Mouse (Mus musculus) CD4-positive helper T cell, adult 2 months (primary cell): Measurements from ENCODE around the gene Traip.

ENCODE experiments used
- DNase-seq: peaks from one replicate; pipeline ENCODE4 v3.0.0-alpha.2; 2012; ENCODE audit warnings: low read depth, missing footprints, low spot score

Gene Traip

DNA sequence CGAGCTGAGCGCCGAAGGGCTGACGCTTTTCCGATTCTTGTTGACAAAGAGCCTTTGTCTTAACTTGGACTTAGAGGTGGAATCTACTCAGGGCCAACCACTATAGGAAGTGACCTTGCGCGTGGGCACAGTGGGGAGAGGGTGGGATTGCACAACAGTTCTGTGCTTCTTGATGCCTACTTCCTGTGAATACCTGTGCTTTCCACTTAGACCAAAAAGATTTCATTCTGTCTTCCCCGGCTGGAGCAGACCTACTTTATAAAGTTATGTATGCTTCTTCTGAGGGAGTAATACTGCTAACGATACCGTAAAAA, at the start of gene Traip:
Traip (plus strand) TSS at position 215 of the 314 bp plus-strand sequence.
- DNase-seq = no peak

DNA sequence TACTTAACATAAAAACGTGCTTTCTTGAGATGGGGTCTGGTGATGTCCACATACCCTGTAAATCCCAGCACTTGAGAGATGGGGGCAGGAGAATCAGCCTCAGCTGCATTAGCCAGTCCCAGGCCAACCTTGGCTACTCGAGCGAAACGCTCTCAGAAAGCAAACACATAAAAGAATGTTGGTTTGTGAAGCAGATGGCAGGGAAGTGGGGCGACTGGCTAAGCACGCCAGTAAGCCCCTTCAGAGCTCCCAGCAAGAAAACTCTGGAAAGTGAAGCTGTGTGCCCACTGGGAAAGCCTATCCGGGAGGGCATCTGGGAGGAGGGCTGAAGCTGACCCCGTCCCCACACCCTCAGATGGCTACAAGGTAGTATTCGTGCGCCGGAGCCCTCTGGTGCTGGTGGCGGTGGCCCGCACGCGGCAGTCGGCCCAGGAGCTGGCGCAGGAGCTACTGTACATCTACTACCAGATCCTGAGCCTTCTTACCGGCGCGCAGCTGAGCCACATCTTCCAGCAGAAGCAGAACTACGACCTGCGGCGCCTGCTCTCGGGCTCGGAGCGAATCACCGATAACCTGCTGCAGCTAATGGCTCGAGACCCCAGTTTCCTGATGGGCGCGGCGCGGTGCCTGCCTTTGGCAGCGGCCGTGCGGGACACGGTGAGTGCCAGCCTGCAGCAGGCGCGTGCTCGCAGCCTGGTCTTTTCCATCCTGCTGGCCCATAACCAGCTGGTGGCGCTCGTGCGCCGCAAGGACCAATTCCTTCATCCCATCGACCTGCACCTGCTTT, 48.9 kb upstream of the Traip start:
- no peak for DNase-seq

DNA sequence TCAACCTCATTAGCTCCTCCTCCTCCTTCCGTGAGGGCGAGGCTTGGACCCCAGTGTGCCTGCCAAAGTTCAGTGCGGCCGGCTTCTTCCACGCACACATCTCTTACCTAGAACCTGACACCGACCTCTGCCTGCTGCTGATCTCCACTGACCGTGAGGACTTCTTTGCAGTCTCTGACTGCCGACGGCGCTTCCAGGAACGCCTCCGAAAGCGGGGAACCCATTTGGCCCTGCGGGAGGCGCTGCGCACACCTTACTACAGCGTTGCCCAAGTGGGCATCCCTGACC, 48.4 kb upstream of the Traip start:
- no peak for DNase-seq

DNA sequence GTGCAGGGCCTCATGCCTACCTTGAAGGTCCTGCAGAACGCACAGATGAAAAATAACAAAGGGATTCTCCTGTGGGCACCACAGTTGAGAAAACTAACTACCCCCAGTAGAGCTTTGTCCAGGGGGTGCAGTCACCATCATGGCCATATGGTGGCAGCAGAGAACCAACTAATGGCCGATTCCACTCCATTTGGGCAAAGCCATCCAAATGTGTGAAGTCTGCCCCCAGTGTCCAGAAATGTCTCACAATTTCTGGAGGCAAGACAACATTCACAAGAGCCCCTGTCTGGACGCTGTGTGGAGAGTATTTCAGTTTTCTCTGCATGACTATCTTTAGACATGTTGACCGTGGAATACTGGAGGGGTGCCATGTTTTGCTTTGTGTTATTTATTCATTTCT, 45.2 kb upstream of the Traip start:
- DNase-seq = peak; percentile 79

DNA sequence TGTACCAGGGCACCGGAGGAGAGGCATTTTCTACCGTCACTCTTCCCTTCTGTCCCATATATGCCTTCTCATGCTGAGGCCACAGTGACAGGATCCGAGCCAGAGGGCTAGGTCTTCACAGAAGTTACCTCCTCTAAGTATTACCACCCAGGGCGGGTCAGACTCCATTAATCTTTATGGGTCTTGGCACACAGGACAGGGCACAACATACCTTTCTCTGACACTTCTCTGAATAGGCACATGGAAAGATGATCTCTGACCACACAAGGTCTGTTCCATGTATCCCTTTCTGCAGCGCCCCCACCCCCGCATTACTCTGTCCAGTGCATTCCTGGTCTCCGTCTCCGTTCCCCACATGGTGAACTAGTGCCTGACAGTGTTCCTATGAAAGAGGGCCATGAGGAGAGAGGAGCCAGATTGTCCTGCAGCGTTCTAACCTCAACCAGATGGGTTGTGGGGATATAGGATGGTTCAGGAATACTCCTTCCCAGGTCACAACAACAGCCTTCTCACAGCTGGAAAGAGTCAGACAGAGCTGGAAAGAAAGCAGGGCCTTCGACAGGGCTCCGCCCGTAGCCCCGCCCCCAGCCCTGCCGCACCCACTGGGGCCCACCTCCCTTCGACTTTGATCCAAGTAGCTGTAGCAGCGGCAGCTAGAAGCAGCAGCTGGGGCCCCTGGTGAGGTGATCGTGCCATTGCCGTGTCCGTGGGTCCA, 43.5 kb upstream of the Traip start, which contains the start of gene Mst1r:
Mst1r (plus strand) TSS at position 622 of the 715 bp plus-strand sequence.
- DNase-seq = peak; percentile 34

DNA sequence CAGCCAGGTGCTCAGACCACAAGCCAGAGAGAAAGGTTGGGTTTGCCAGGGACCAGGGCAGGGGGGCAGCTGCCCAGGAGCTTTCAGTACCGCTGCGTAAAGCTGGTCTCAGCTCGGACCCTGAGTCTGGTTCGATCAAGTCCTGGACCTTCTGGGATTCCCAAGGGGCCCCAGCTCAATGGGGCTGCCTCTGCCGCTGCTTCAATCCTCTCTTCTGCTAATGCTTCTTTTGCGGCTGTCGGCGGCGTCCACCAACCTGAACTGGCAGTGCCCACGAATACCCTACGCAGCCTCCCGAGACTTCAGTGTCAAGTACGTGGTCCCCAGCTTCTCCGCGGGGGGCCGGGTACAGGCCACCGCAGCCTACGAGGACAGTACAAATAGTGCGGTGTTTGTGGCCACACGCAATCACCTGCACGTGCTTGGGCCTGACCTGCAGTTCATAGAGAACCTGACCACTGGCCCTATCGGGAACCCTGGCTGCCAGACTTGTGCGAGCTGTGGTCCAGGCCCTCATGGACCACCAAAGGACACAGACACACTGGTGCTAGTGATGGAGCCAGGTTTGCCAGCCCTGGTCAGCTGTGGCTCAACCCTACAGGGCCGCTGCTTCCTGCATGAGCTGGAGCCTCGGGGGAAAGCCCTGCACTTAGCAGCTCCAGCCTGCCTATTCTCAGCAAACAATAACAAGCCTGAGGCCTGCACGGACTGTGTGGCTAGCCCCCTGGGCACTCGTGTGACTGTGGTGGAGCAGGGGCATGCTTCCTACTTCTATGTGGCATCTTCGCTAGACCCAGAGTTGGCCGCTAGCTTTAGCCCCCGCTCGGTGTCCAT, 42.8 kb upstream of the Traip start:
- DNase-seq = no peak

DNA sequence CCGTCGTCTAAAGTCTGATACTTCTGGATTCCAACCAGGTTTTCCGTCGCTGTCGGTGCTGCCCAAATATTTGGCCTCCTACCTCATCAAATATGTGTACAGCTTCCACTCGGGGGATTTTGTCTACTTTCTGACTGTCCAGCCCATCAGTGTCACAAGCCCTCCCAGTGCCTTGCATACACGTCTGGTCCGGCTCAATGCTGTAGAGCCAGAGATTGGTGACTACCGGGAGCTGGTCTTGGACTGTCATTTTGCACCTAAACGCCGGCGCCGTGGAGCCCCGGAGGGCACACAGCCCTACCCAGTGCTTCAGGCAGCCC, 42.2 kb upstream of the Traip start:
- no peak for DNase-seq

DNA sequence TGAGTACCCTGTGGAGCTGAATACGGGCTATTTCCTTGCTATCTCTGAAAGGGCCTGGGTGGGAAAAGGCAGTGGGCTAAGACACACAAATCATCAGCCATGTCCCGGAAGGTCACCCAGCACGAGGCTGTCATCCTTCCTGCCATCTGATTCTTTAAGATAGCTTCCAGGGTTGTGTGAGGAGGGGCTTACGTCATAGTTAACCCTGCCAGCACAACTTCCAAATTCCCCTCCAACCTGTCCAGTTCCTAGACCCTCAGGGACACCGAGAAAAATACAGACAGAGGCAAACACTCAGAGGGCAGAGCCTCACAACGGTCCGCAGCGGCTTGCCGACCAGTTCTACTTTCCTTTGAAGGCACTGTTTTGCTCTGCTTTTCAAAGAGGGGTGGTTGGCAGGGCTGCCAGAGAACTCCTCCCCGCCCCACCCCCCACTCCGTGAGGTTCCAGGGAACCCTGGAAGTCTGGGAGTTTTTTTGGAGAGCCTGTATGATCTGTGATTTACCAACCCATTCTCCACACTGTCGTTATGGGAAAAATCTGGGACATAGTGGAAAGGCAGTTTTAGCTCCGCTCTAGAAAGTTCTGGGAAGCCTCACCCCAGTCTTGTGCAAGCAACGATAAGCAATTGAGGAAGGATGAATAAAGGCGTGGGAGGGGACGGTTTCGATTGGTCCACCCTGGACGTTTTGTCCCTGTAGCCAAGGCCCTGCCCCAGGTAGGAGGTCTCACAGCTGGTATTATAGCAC, 41.4 kb upstream of the Traip start:
- DNase-seq = no peak

DNA sequence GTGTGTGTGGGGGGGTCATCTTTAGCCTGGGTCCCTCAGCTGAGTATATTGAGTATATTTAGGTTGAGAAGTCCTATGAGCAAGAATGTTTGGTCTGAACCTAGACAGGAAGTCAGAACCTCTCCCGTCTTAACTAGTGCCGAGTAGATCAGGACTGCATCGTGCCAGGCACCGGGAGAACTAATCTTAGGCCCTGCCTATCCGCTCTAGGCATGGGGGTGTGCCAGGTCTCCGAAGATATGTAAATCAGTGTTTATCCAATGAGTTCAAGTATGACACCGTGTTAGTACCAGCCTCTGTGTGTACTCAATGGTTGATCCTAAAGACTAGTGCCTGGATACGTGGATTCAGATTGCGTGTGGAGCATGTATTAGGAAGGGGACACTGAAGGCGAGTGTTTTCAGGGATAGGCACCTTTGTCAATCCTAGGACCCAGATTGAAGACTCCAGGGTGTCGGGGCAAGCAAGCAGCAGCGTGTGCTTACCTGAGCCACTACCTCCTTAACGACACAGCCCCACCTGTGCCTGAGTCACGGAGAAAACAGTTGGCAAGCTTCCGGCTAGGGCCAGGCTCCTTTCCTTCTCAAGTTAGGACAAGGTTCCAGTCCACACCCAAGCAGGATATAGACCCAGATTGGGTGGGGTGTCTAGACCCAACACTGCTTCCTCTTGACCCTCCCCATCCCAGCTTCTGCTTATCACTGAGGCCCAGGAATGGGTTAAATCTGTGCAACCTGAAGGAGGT, 39.7 kb upstream of the Traip start:
- no peak for DNase-seq

DNA sequence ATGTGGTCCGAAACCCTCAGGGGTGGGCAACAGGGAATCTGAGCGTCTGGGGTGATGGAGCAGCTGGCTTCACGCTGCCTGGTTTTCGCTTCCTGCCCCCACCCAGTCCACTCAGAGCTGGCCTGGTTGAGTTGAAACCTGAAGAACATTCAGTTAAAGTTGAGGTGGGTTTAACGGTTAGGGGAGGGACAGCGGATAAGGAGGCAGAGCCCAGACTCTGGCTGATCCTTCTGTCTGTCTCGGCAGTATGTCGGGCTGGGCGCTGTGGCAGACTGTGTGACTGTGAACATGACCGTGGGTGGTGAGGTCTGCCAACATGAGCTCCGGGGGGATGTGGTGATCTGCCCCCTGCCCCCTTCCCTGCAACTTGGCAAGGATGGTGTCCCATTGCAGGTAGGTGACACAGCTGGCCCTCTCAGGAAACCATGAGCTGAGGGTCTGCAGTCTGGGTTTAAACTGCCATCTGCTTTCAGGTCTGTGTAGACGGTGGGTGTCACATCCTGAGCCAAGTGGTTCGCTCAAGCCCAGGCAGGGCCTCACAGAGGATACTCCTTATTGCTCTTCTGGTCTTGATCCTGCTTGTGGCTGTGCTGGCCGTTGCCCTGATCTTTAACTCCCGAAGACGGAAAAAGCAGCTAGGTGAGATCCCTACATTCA, 35.0 kb upstream of the Traip start:
- DNase-seq = no peak

DNA sequence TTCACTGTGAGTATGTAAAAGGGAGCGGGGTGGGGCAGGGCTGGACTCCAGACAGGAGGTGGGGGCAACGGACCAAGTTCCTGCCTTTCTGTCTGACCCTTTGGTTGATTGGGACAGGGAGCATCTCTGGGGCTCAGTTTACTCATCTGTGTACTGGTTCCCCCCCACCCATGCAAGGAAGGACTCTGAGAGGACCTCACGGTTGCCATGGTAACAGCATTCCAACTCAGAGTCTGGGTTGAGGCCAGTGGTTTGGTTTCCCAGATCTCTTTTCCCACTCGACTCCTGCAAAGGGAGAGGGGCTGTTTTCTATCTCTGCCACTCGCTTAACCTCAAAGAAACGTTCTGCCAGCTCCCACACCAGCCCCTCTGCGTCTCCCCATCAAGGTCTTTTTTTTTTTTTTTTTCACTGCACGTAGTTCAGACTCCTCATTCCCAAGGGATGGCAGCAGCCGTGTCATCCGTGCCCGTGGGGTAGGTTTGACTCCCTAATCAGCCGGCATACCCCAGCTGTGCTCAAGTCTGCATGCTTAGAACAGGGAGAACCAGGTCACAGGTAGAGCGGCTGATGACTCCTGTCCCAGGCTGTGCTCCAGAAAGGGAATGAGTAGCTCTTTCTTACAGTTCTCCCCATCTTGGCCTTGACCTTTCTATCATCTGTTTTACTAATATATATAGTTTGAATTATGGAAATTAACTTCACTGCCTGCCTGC, 31.9 kb upstream of the Traip start:
- no peak for DNase-seq

DNA sequence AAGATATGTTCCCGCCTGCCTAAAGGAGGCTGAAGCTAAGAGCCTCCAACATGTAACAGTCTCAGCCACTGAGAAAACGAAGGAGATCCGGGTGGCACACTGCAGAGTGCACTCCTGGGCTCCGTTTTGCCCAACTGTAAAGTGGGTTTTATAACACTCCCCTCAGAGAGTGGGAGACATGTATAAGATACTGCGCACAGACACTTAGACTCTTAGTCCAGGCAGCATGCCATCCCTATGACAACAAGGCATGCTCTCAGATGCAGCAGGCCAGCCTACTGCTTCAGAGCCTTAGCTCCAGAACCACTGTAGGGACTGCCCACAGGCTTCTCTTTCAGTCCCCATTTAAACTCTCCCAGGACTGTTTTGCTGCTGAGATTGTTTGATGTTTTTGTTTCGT, 31.1 kb upstream of the Traip start:
- DNase-seq = no peak

DNA sequence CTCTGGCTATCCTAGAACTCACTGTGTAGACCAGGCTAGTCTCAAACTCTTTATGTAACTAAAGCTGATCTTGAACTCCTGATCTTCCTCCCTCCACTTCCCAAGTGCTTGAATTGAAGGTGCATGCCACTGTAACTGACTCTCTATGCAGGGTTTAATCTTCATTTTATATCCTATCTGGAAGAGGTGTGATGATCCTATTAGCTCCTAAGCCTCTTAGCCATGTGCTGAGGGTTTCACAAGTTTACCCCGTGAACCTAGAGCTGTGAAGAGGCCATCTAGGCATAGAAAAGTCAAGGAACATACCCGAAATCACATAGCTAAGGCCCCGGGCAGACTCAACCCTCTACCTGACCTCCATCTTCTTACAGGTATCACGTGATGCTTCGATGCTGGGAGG, 30.5 kb upstream of the Traip start:
- DNase-seq = no peak

DNA sequence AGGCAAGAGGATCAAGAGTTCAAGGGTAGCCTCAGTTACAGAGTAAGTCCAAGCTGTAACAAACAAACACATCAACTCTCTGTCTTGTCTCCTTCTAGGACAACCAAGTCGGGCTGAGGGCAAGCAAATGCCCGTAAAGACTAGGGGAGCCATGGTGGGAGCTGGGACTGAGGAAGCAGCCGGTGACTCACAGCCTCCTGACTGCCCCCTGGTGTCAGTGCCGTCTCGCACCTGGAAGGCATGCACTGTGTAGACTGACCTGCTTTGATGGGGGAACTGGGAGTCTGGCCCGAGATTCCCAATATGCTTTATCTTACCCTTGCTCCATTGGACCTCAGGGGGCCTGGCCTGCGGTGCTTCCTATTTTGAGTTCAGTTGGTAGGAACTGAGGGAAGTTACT, 26.9 kb upstream of the Traip start:
- DNase-seq = no peak

DNA sequence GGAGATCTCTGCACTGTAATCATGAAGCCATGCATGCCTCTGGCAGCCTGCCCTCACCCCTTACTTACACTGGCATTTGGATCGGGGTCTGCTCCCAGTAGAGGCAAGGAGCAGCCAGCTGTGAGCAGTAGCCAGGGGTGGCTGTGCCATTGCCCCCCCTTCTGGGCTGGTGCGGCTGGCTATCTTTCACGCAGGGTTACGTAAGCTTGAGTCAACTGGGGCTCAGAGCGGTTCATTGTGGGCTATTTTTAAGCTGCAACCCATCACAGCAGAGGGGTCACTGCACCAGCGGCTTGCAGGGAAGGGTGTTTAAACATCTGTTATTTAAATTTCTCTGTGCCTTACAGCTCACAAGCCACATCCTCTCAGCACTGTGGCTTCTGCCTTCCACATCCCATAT, 26.0 kb upstream of the Traip start:
- DNase-seq = no peak

DNA sequence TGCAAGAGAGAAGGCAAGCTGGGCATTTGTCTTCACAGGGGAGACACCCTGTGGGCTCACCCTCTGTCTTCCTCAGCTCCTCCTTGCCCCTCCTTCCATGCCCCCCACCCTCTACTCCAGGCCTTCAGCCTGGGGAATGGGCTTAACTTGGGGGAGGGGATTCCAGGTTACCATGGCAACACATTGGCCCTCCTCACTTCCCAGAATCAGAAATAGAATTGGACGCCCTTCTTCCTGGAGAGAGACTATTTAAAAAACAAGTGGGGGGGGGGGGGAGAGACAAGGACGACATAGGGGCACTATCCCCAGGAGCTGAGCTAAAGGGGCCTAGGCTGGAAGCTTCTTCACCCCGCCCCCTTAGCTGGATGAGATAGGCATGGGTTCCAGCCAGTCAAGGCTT, 24.7 kb upstream of the Traip start:
- no peak for DNase-seq

DNA sequence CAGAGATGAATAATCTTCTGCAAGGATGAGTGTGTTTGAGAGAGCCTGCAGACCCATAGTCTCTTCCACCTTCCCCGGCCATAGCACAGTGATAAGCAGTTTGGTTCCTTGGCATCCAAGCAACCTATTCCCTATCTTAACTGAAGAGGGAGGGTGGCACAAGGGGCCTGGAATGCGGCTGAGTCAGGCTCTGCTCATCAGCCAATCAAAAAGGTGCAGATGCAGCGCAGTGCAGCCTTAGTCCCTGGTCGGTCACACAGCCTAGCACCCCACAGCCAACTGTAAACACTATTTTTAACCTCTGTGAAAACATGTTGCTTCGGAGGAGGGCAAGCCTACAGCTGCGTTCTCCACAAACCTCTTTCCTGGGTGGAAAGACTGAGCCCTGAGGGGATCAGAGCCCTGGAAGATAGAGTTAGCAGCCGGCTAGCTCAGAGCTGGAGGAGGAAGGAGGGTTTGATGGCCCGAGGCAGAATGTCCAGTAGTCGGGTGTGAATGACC, 23.0 kb upstream of the Traip start:
- no peak for DNase-seq

DNA sequence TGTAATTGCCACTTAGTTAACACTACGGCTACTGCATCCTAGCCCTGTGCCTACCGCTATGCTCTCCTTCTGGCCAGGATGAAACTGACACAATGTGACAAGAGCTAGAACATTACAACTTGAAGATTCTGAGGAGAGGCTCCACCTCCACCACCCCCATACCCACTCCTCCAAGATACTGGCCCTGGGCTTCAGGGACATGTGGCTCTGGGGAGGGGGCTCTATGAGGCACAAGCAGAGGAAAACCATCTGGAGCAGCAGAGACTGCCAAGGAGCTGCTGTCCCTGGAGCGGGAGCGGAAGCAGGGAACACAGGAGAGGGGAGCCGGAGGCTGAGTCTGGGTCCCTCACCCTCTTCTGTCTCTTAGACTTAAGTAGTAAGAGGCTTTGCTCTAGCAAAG, 22.2 kb upstream of the Traip start:
- no peak for DNase-seq

DNA sequence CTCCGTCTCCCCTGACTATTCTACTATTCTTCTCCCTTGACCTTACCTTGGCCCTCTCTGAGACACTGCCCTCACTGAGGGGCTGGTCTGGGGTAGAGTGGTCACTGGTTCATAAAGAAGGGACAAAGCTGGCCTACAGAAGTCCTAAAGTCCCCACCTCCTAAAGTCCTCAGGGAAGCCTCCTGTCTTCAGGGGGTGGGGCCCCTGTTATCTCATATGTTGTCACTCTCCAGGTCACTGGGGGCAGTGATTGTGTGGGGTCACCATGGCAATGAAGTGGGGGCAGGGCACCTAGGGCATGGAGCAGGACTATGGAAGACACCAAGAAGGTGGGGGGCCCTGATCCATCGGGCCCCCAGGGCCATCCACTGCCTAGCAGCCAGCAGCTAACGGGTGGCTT, 21.8 kb upstream of the Traip start, which contains the start of gene Actl11:
Actl11 (plus strand) TSS at position 301 of the 400 bp plus-strand sequence.
- no peak for DNase-seq

DNA sequence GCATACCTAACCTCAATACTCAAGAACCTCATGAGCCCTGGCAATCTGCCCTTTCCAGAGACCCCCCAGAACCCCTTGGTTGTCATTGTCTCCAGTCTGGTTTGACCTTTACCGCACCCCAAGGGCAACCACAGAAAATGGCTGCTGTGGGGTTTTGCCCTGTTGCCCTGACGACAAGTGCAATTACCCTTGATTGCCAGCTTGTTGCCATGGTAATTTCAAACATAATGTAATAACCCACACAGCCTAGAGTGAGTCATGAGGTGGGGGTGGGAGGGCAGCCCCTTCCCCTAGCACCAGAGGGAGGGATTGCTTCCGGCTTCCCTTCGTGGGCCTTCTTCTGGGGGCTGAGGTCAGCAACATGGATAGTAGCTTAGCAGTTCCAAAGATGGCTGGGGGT, 17.7 kb upstream of the Traip start:
- DNase-seq = no peak
